Mouse (Mus musculus) common myeloid progenitor, adult 5-6 weeks (primary cell): Measurements from ENCODE around the gene Pfkfb3. TPM values are rescaled to one million over a fixed set of nuclear protein-coding genes. Genes with fewer than 3 reads are reported as not detected.

ENCODE experiments used
- ATAC-seq: replicated peaks from 2 replicates; pipeline ENCODE4 v1.8.0; 2016; ENCODE audit warnings: low read depth, mild to moderate bottlenecking, moderate TSS enrichment, inconsistent platforms; ENCODE audit not compliant: poor library complexity, severe bottlenecking
- total RNA-seq: library from RNA; stranded (forward); fragments of 200-1000, 187-1606 nt; gene quantifications from 2 replicates; pipeline ENCODE4 v1.2.3, GENCODE M21; 2017

The Pfkfb3 gene
- total RNA-seq, 1 experiment from 2014 or later = 30.2 TPM

- no peak for ATAC-seq
Observed at GRCm38 (mm10) chr2:11512127-11512526, 41.8 kb downstream of the Pfkfb3 start.

GRCm38 (mm10) chr2:11503736-11504135 is 50.1 kb downstream of the Pfkfb3 start:
- ATAC-seq = no peak

DNA sequence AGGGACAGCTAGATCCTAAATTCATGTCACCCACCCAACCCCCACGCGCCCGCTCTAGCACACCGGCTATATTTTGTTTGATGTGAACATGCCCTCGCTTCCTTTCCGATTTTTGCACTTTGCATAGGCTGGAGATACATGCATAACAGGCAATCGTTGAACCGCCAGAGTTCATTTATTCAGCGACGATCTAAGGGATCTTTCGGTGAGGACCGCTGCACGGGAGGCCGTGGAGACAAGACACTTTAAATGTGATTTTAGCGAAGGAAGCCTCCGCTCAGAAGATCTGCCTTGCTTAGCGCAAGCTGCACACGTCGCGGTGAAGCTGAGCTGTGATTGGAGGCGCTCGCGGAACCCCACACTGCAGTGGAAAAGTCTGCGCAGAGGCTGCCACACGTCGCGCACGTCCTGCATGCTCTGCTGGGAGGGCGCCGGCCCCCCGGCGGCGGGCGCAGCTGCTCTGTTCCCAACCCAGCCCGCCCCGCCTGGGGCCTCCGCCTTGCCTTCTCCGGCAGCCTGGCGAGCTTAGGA is 50.9 kb downstream of the Pfkfb3 start:
- peak; percentile 61 for ATAC-seq

- ATAC-seq = peak; percentile 3; the same call in 1 of the 2 replicates
Observed at GRCm38 (mm10) chr2:11502255-11502765, 51.6 kb downstream of the Pfkfb3 start.

- ATAC-seq = peak; percentile 76
Observed at GRCm38 (mm10) chr2:11501301-11502254, 52.3 kb downstream of the Pfkfb3 start.

DNA sequence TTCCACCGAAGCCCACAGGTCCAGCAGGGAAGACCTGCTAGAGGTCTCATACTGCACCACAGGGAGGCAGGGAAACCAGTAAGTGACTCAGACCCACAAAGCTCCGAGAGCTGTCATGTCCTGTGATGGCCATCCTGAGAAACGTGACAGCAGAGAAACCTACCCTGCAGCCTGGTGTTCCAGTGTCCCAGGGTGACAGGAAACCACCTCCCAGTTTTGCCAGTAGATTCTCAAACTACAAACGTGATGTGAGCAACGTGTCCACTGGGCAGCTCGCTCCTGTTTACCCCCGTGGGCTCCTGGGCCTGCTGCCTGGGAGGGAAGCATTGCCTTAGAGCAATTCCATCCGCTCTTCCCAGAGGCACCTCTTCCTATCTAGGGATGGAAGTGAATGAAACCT is 53.2 kb downstream of the Pfkfb3 start:
- ATAC-seq = no peak

- ATAC-seq = peak; percentile 68
Observed at GRCm38 (mm10) chr2:11496601-11497031, 57.3 kb downstream of the Pfkfb3 start.

GRCm38 (mm10) chr2:11494841-11495255 is 59.0 kb downstream of the Pfkfb3 start:
- no peak for ATAC-seq

GRCm38 (mm10) chr2:11492855-11493254 is 61.0 kb downstream of the Pfkfb3 start:
- ATAC-seq = no peak

- ATAC-seq = no peak
Observed at GRCm38 (mm10) chr2:11491471-11491870, 62.4 kb downstream of the Pfkfb3 start.

- ATAC-seq = no peak
Observed at GRCm38 (mm10) chr2:11490554-11490953, 63.3 kb downstream of the Pfkfb3 start.

DNA sequence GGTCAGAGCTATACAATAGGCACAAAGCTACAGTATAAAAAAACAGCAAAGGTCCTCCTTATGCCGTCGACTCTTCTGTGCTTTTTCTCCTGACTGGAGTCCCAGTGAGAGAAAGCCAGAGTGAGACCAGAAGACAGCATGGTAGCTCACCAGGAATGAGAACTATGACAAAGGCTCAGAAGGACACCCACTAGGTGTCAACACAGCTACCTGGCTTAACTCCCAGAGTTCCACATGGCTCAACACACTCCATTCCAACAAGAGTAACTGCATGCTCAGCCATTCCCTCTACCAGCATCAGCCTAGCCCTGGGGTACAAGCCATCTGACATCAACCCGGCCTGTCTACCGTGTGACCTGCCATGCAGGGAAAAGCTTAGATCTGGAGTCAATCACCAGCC is 70.7 kb downstream of the Pfkfb3 start:
- ATAC-seq = no peak

DNA sequence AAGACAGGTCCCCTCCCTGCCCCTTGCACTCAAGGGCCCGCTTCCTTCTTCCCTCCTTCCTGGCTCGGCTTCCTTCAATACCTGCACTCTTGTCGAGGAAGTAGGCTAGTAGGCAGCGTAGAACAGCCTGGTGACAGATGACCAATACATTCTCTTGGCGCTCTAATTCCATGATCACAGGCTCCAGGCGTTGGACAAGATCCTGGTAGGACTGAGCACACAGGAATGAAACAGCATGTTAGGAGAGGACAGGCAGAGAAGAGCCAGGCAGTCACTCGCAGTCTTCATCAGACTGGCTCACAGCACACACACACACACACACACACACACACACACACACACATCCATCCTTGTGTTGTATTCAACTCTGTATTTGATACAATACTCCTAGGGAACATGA is 71.5 kb downstream of the Pfkfb3 start:
- no peak for ATAC-seq

- ATAC-seq = no peak
Observed at GRCm38 (mm10) chr2:11478960-11479359, 74.9 kb downstream of the Pfkfb3 start.

- no peak for ATAC-seq
Observed at GRCm38 (mm10) chr2:11475316-11475715, 78.6 kb downstream of the Pfkfb3 start.

GRCm38 (mm10) chr2:11464661-11465099 is 89.2 kb downstream of the Pfkfb3 start:
- ATAC-seq = no peak

GRCm38 (mm10) chr2:11460976-11461375 is 92.9 kb downstream of the Pfkfb3 start:
- ATAC-seq = no peak

DNA sequence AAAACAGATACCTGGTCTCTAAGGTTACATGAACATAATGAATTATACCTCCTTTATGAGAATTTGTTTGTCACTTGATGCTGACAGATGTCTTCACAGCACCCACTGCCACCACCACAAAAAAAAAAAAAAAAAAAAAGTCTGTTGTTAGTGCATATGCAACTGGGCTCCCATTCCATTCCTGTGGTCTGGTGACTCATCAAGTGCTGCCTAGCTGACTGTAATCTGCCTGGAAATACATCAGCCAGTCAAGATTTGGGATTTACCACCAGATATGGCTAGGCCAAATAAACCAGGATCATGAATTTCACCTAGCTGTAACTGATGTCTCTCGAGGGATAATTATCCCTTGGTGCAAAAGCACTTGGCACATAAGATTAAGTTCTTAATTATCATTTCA is 95.4 kb downstream of the Pfkfb3 start:
- no peak for ATAC-seq

GRCm38 (mm10) chr2:11457904-11458303 is 96.0 kb downstream of the Pfkfb3 start:
- ATAC-seq = no peak

DNA sequence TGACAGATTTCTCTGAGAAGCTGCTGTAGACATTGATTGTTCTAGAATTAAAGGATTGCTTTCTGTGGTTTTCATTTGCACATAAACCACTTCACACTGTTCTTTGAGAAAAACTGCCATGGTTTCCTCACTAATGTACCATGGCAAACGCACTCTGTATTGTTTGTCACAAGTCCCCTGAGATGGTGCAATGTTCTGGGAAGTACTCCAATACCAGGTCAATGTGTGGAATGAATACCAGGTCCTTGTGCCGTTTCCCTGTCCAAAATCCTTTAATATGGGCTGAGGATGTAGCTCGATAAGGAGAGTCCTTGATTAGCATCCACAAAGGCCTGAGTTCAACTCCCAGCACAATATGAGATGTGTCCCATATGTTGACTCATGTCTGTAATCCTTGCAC is 105.2 kb downstream of the Pfkfb3 start:
- no peak for ATAC-seq

DNA sequence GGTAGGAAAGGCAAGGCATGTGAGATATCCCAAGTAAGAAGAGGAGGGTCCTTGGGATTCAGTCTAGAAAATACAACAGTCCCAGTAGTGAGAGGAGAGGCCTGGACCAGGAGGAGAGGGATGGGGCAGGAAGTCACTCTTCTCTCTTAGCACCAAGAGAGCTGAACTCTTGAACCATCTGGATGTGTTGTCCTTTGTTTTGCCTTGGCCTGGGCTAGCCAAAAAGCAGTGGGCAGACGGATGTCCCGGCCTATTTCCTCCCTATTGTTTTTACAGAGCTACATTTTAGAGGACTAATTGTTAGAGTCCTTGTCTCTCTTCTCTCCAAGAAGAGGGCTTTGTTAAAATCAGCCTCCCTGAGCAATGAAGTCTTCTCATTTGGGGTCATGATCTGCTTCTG is 106.0 kb downstream of the Pfkfb3 start:
- ATAC-seq = no peak
